Mouse (Mus musculus) mouse embryonic stem cell (cell line): ENCODE data around the gene Hyal1.
"Not testable (repeated sequence)": the region's sequence is repeated elsewhere in the genome, so short reads cannot be mapped to it uniquely, and the experiment has no call there.

Experiments
- in situ Hi-C, 2 experiments: fragments of 300-500 bp; cut with MboI; formaldehyde crosslinking; loops; 1 replicate in 1 of 2; 3 replicates in 1 of 2; pipeline ENCODE4 v1.14.3; 2019 to 2020; ENCODE audit warnings: low sequenced_read_pairs in 2 of 2, low pct_unique_long_range_greater_than_20kb in 1 of 2, mixed read lengths in 1 of 2; ENCODE audit not compliant: unreplicated experiment in 1 of 2

The Hyal1 gene

DNA sequence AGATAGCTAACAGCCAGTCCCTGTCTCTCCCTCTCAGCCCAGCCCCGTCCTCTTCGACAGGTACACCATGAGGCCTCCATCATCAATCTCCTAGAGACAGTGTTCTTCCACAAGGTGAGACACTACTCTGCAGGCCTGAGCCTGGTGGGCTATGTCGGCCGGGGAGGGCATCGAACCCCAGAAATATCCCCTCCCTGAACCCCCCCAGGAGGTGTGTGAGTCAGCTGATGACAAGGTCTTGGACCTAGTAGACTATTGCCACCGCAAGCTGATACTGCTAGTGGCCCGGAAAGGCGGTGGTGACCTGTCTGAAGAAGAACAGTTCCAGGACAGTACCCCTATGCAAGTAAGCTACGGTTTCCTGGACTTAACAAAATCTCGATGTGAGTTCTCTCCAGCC lies 27.9 kb upstream of the Hyal1 start:
- in situ Hi-C loops = no loop called here

DNA sequence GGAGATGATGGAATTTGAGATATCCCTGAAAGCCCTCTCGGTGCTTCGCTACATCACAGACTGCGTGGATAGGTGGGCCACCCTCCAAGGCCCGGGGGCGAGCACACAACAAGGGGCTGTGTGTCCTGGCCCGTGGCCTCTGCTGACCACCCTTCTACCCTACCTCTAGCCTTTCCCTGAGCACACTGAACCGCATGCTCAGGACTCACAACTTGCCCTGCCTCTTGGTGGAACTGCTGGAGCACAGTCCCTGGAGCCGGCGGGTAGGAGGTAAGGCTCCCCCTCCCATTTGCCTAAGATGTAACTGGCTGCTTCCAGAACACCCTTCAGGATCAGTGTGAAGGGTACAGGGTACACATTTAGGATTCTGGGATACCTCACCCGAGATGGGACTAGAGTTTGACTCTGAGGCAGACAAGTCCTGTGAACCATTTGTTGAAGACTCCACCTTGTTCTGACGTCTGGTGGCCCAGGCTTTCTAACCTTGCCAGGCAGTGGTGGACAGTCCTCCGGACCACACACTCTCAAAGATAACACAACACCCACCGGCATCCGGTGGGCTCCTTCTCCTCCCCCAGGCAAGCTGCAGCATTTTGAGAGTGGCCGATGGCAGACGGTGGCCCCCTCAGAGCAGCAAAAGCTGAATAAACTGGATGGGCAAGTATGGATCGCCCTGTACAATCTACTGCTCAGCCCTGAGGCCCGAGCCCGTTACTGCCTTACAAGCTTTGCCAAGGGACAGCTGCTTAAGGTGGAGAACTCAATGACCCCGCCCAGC lies 27.2 kb upstream of the Hyal1 start:
- in situ Hi-C loops = no loop called here

DNA sequence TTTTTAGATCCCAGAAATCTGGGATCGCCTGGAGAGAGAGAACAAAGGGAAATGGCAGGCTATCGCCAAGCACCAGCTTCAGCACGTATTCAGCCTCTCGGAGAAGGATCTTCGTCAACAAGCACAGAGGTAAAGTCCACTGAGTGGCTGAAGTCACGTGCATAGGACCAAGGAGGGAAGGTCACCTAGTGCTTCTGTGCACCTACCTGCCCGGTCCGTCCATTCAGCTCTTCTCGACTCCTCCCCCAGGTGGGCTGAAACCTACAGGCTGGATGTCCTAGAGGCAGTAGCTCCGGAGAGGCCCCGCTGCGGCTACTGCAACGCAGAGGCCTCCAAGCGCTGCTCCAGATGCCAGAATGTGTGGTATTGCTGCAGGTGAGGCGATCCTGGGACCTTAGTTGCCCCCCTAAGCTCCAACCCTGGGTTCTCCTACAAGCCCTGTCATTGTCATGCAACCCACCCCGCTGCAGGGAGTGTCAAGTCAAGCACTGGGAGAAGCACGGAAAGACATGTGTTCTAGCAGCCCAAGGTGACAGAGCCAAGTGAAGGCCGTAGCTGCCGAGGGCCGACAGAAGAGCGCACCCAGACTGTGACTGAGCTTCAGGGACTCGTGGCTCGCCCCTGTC lies 26.1 kb upstream of the Hyal1 start:
- in situ Hi-C loops = no loop called here

- in situ Hi-C loops = no loop called here
Observed at GRCm38 (mm10) chr9:107551117-107551889, 25.4 kb upstream of the Hyal1 start, which contains the start of gene Rassf1. Gene Rassf1 (plus strand): TSS chr9:107551555.

DNA sequence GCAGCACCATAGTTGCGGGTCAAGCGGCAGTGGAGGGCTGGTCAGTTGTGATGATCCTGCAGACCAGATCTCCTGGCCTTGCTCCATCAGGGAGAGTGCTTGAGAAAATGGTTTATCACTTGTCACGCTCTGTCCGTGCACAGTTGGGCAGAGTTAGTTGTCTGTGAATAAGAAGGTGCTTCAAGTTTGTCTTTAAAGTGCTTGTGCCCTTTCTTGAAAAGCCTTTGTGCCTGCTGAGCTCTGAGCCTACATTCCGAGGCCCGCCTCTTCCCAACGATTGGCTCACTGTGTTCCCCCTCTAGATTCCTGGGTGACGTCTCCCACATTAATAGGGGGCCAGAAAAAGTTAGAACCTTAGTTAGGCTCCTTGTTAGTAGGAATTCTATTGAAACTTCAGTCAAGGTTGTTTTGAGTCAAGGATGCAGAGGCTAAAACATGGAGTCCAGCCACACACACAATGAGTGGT lies 24.8 kb upstream of the Hyal1 start:
- in situ Hi-C loops = no loop called here

GRCm38 (mm10) chr9:107552690-107553393 lies 23.9 kb upstream of the Hyal1 start:
- in situ Hi-C loops = no loop called here

DNA sequence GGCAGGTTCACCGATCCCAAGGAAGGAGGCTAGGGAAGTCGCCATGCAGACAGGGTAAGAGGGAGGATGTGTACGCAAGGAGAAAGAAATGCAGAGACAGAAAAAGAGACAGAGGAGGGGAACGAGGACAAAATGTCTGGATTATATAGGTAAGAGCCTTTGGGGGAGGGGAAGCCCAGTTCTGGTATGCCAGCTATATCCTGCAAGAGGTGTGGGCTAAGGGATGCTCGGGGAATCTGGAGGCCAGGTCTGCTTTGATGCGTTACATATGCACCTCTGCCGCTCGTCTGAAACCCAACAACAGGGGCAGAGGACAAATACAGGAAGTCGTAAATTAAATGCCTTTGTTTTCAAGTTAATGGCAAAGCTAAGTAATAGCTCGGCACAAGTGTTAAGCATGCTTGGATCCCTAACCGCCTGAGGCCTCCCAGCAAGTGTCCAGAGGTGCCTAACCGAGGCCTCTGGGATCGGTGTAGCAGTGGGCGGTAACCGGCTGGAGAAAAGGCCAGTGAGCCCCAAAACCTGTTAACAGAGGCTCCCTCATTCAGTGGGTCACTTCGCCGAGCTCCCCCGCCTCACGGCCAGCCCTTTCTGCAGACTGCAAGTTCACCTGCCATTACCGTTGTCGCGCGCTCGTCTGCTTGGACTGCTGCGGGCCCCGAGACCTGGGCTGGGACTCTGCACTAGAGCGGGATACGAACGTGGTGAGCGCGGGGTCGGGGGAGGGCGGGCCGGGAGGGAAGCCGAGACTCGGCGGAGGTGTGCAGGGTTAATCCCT lies 23.0 kb upstream of the Hyal1 start:
- in situ Hi-C loops = no loop called here

GRCm38 (mm10) chr9:107554319-107554825 lies 22.4 kb upstream of the Hyal1 start:
- in situ Hi-C loops = no loop called here

DNA sequence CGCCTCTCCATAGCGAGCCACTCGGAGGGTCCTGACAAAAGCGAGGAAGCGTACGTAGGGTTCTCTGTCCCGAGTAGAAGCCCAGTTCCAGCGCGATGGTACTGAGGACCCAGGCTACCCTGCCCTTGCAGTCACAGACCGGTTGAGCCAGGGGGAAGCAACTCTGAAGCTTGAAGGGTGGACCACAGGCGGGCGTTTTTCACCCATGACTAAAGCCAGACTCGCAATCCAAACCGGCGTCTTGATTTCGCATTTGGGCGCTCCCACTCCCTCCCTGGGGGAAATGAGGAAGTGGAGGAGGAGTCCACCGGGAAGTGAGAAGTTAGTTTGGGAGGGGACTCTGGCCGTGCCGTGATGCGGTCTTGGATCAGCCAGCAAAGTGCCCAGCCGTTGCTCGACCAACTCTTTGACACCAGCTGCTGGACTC lies 21.7 kb upstream of the Hyal1 start:
- in situ Hi-C loops = loop anchor here in 1 of 2 experiments (5.0 kb wide), 1 partner anchor 87 kb away; no protein-coding TSS in a partner anchor

DNA sequence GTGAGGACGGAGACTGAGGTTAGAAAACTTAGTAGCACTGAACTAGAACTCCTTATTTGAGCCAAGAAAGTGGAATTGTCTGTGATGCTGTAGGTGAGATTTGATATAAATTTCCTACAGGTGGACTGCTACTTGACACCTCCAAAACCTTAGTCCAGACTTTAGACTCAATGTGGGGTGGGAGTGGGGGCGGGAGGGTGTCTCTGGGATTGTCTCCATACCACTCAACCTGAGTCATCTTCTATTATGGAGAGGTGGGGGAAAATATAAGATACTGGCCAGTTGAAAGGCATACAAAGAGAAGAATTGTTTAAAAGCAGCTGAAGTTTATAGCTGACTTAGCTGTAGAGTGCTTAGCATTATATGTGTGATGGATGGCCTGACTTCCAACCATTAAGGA lies 21.0 kb upstream of the Hyal1 start:
- in situ Hi-C loops = loop anchor here in 1 of 2 experiments (5.0 kb wide), 1 partner anchor 87 kb away; no protein-coding TSS in a partner anchor

DNA sequence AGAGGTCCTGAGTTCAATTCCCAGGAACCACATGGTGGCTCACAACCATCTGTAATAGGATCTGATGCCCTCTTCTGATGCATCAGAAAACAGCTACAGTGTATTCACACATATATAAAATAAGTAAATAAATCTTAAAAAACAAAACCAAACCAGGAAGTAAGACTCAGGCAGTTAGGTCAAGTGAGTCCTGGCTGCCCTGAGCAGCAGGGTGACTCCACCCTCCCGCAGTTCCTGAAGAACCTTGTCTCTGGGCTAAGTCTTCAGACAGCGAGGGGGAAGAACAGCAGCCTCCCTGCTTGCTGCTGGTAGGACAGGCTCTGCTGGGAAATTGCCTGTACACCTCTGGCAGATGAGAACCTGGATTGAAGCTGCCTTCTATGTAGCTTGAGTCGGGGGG lies 20.4 kb upstream of the Hyal1 start:
- in situ Hi-C loops = loop anchor here in 1 of 2 experiments (5.0 kb wide), 1 partner anchor 86 kb away; no protein-coding TSS in a partner anchor

- in situ Hi-C loops = no loop called here
Observed at GRCm38 (mm10) chr9:107563029-107563581, 13.6 kb upstream of the Hyal1 start, which contains the start of gene Tusc2. Gene Tusc2 (plus strand): TSS chr9:107563255.

- in situ Hi-C loops = not testable (repeated sequence)
Observed at GRCm38 (mm10) chr9:107565556-107565955, 11.2 kb upstream of the Hyal1 start.

GRCm38 (mm10) chr9:107566041-107566709 lies 10.6 kb upstream of the Hyal1 start:
- in situ Hi-C loops = no loop called here

GRCm38 (mm10) chr9:107566855-107567254 lies 9.9 kb upstream of the Hyal1 start:
- in situ Hi-C loops = no loop called here

- in situ Hi-C loops = no loop called here
Observed at GRCm38 (mm10) chr9:107567702-107568319, 8.9 kb upstream of the Hyal1 start, which contains the start of gene Hyal2. Gene Hyal2 (plus strand): TSS chr9:107567945.
